Mouse (Mus musculus): Measurements from ENCODE around the gene Gm10645. TPM values are rescaled to one million over a fixed set of nuclear protein-coding genes. Genes with fewer than 3 reads are reported as not detected.

Gene Gm10645
- total and polyA plus RNA-seq, 2 experiments from 2014 or later = 2.1 to 11.1 TPM

- 68% methylated on average over 1 of the region's 1 CpGs for WGBS
- no peak for DNase-seq (ENCODE audit: low spot score)
Observed at GRCm38 (mm10) chr8:83140068-83140467, 25.9 kb downstream of the Gm10645 start.

GRCm38 (mm10) chr8:83135086-83135485, 30.9 kb downstream of the Gm10645 start:
- DNase-seq (ENCODE audit: low spot score) (no peak), ATAC-seq (ENCODE audit: low FRiP score) (no peak)
- H3K9me3 ChIP-seq (ENCODE audit: low read length) = no peaks in the 10 kb centered on the region
- H3K4me2 ChIP-seq (ENCODE audit: low read depth, low read length, poor library complexity, severe bottlenecking) = no peak overlapping the region
- no peaks in the 10 kb centered on the region for H3K36me3 ChIP-seq (ENCODE audit: insufficient read depth, low read length)
- no peak for TF ChIP-seq CTCF (IDR thresholded peaks at IDR 0.05)
- no peak overlapping the region for H3K9ac ChIP-seq (replicated peaks; ENCODE audit: low read length, poor library complexity, severe bottlenecking)
- no peaks in the 10 kb centered on the region for H3K27me3 ChIP-seq (ENCODE audit: insufficient read depth, low read length)
- H3K4me1 ChIP-seq (ENCODE audit: insufficient read depth, low read length) = no peaks in the 10 kb centered on the region
- H3K27ac ChIP-seq (ENCODE audit: low read depth, low read length) = no peak overlapping the region
- 55% methylated on average over 2 of the region's 2 CpGs for WGBS
- H3K4me3 ChIP-seq (ENCODE audit: low read depth, low read length) = no peak overlapping the region

More at GRCm38 (mm10) chr8:83140068-83140467, 25.9 kb downstream of the Gm10645 start:
- Histone ChIP-seq H3K4me1 (ENCODE audit: insufficient read depth, low read length) (no peaks in the 10 kb centered on the region), H3K9me3 (ENCODE audit: low read length) (no peaks in the 10 kb centered on the region), H3K9ac (replicated peaks; ENCODE audit: low read length, poor library complexity, severe bottlenecking) (no peak overlapping the region), H3K4me3 (ENCODE audit: low read depth, low read length) (no peak overlapping the region), H3K36me3 (ENCODE audit: insufficient read depth, low read length) (no peaks in the 10 kb centered on the region), H3K27ac (ENCODE audit: low read depth, low read length) (no peak overlapping the region), H3K27me3 (ENCODE audit: insufficient read depth, low read length) (no peaks in the 10 kb centered on the region), H3K4me2 (ENCODE audit: low read depth, low read length, poor library complexity, severe bottlenecking) (no peak overlapping the region)
- TF ChIP-seq CTCF (IDR thresholded peaks at IDR 0.05) = no peak
- no peak for ATAC-seq (ENCODE audit: low FRiP score)

Other genes with a start within 250 kb of the Gm10645 start
- gene Tbc1d9, start 818 bp downstream of the Gm10645 start, total RNA-seq (2014; rRNA removed) = 128 and 135 TPM in 2 replicates
- 16.7 and 18.6 TPM in 2 replicates for gene Tbc1d9, start 818 bp downstream of the Gm10645 start, polyA plus RNA-seq (2015; fragmentation: Nextera tagmentation; extraction: Ambion mirVana)
- gene Ucp1, start 124.2 kb upstream of the Gm10645 start, total RNA-seq (2014; rRNA removed) = 0.52 TPM in 1 of 2 replicates, not detected in the other
- 0.15 TPM in 1 of 2 replicates, not detected in the other for gene Ucp1, start 124.2 kb upstream of the Gm10645 start, polyA plus RNA-seq (2015; fragmentation: Nextera tagmentation; extraction: Ambion mirVana)
- gene Elmod2, start 166.3 kb upstream of the Gm10645 start, total RNA-seq (2014; rRNA removed) = 22.8 and 26.0 TPM in 2 replicates
- 12.9 and 13.5 TPM in 2 replicates for gene Elmod2, start 166.3 kb upstream of the Gm10645 start, polyA plus RNA-seq (2015; fragmentation: Nextera tagmentation; extraction: Ambion mirVana)
- not detected in 2 replicates for gene Mgat4d, start 182.3 kb upstream of the Gm10645 start, total RNA-seq (2014; rRNA removed)
- not detected in 2 replicates for gene Mgat4d, start 182.3 kb upstream of the Gm10645 start, polyA plus RNA-seq (2015; fragmentation: Nextera tagmentation; extraction: Ambion mirVana)
- gene Clgn, start 223.7 kb upstream of the Gm10645 start, total RNA-seq (2014; rRNA removed) = 5.6 and 7.4 TPM in 2 replicates
- 11.4 and 11.6 TPM in 2 replicates for gene Clgn, start 223.7 kb upstream of the Gm10645 start, polyA plus RNA-seq (2015; fragmentation: Nextera tagmentation; extraction: Ambion mirVana)

All from midbrain, postnatal 0 days (tissue).